Mouse (Mus musculus) hematopoietic stem cell, adult 5-6 weeks (primary cell): ENCODE results near the gene Olfr765. TPM values are rescaled to one million over a fixed set of nuclear protein-coding genes. Genes with fewer than 3 reads are reported as not detected.
"Not testable (repeated sequence)": the region's sequence is repeated elsewhere in the genome, so short reads cannot be mapped to it uniquely, and the experiment has no call there.

ENCODE experiments used
- ATAC-seq, 2 experiments: fragments of 125-278 bp in 1 of 2; replicated peaks in 1 of 2; 2 replicates each; pipeline ENCODE4 v1.8.0; 2016 to 2017; ENCODE audit warnings: inconsistent platforms in 2 of 2, mild to moderate bottlenecking in 2 of 2, moderate number of reproducible peaks in 2 of 2, low read depth in 1 of 2, moderate TSS enrichment in 1 of 2; ENCODE audit not compliant: low FRiP score in 2 of 2, poor library complexity in 2 of 2, severe bottlenecking in 2 of 2, insufficient read depth in 1 of 2, low TSS enrichment in 1 of 2
- total RNA-seq: library from RNA; stranded (forward); fragments of 172-1452, 232-1000 nt; gene quantifications from 2 replicates; pipeline ENCODE4 v1.2.3, GENCODE M21; 2017

The Olfr765 gene
- total RNA-seq, result not detected in 2 replicates

GRCm38 (mm10) chr10:129049898-129050297 is at the start of gene Olfr765:
Gene Olfr765 (minus strand): TSS chr10:129049998.
- ATAC-seq, result not testable (repeated sequence)

GRCm38 (mm10) chr10:129099275-129099674 is 49.5 kb upstream of the Olfr765 start, which contains the start of gene Olfr768:
Gene Olfr768 (minus strand): TSS chr10:129099375.
- no peak for ATAC-seq

GRCm38 (mm10) chr10:129082810-129083209 is 33.0 kb upstream of the Olfr765 start, which contains the start of gene Olfr767:
Gene Olfr767 (minus strand): TSS chr10:129082910.
- ATAC-seq, result not testable (repeated sequence)

- no peak for ATAC-seq
These were observed 19.1 kb upstream of the Olfr765 start, which contains the start of gene Olfr766-ps1 for GRCm38 (mm10) chr10:129068877-129069276. Gene Olfr766-ps1 (minus strand): TSS chr10:129068977.

- ATAC-seq, result no peak
These were observed 10.0 kb downstream of the Olfr765 start, which contains the start of gene Olfr764-ps1 for GRCm38 (mm10) chr10:129039796-129040195. Gene Olfr764-ps1 (minus strand): TSS chr10:129039896.

- ATAC-seq, result no peak
These were observed 21.5 kb downstream of the Olfr765 start for GRCm38 (mm10) chr10:129028343-129028742.

- ATAC-seq, result peak; percentile 29 to 49; a peak in 2 of 4 replicates
These were observed 23.7 kb downstream of the Olfr765 start for GRCm38 (mm10) chr10:129026018-129026662.

GRCm38 (mm10) chr10:129023319-129023718 is 26.5 kb downstream of the Olfr765 start:
- ATAC-seq, result no peak

- ATAC-seq, result no peak
These were observed 35.3 kb downstream of the Olfr765 start for GRCm38 (mm10) chr10:129014477-129014876.

GRCm38 (mm10) chr10:129011511-129011910 is 38.3 kb downstream of the Olfr765 start:
- peak; percentile 84 for ATAC-seq

- ATAC-seq, result no peak
These were observed 39.4 kb downstream of the Olfr765 start, which contains the start of gene Olfr763 for GRCm38 (mm10) chr10:129010288-129010841. Gene Olfr763 (plus strand): TSS chr10:129010791.

- no peak for ATAC-seq
These were observed 45.5 kb downstream of the Olfr765 start for GRCm38 (mm10) chr10:129004032-129004920.

GRCm38 (mm10) chr10:128996523-128997040 is 53.2 kb downstream of the Olfr765 start:
- ATAC-seq, result no peak

- no peak for ATAC-seq
These were observed 54.0 kb downstream of the Olfr765 start for GRCm38 (mm10) chr10:128995796-128996195.
